Comparison of ENCODE assay signal across 21 mouse cellular contexts in genomic region chr11:62741186-62741585, GRCm38 (mm10). TPM values are rescaled to one million over a fixed set of nuclear protein-coding genes. Genes with fewer than 3 reads are reported as not detected.
"Had no signal": no experiment of that assay in that cellular context is flagged by ENCODE, and none has a peak within 500 bp of the region (broad histone marks: within the 10 kb centered on the region; RNA-seq: fewer than 3 reads in every experiment).

No protein-coding gene starts in this region.

- H3K4me3 ChIP-seq: liver, embryonic 15.5 days; megakaryocyte, embryonic 14.5 days; midbrain, embryonic 12.5 days; neural tube, embryonic 15.5 days had no signal

- H3K9me3 ChIP-seq: liver, embryonic 15.5 days; megakaryocyte, embryonic 14.5 days; midbrain, embryonic 12.5 days; neural tube, embryonic 15.5 days had no signal

- ATAC-seq: midbrain, embryonic 16.5 days had no signal

- H3K9ac ChIP-seq: liver, embryonic 15.5 days; lung, embryonic 14.5 days; midbrain, embryonic 12.5 days; neural tube, embryonic 15.5 days had no signal

- H3K27me3 ChIP-seq: midbrain, embryonic 12.5 days; neural tube, embryonic 15.5 days had no signal

- H3K4me1 ChIP-seq: midbrain, embryonic 12.5 days; neural tube, embryonic 15.5 days had no signal

- H3K27ac ChIP-seq: liver, embryonic 15.5 days; midbrain, embryonic 12.5 days; neural tube, embryonic 15.5 days had no signal

- DNase-seq: kidney, postnatal 10 days; left cerebral cortex, postnatal 4 days; lung, embryonic 14.5 days; lung, postnatal 10 days; lung, postnatal 4 days; thymus, adult 18-20 months; thymus, postnatal 25 days had no signal

- H3K4me2 ChIP-seq: liver, embryonic 11.5 days; liver, embryonic 15.5 days; lung, embryonic 14.5 days; midbrain, embryonic 12.5 days; neural tube, embryonic 15.5 days had no signal

- H3K36me3 ChIP-seq: liver, embryonic 15.5 days; midbrain, embryonic 12.5 days; neural tube, embryonic 15.5 days had no signal

RNA-seq across cellular contexts. Expression of gene Gm10428, which starts 11.7 kb away (rescaled TPM):
- total RNA-seq: layer of hippocampus, adult 8-10 months; layer of hippocampus, postnatal 14 days; left cerebral cortex, adult 18-20 months; left cerebral cortex, postnatal 10 days; left cerebral cortex, postnatal 4 days had no signal
- polyA plus RNA-seq: kidney, embryonic 14.5 days; large intestine, adult 2 months; limb, embryonic 14.5 days; liver, embryonic 11.5 days; liver, embryonic 15.5 days; lung, embryonic 14.5 days; midbrain, embryonic 12.5 days; midbrain, embryonic 16.5 days; neural tube, embryonic 11.5 days; neural tube, embryonic 15.5 days had no signal
